Mouse (Mus musculus) 3134 (cell line): ENCODE data around the gene Dhx36.

Experiments
- DNase-seq: peaks from one replicate; pipeline ENCODE4 v3.0.0-alpha.2; 2011; ENCODE audit warnings: low spot score; ENCODE audit not compliant: insufficient read length; ENCODE audit errors: extremely low read depth

The Dhx36 gene

GRCm38 (mm10) chr3:62506488-62507205 is at the start of gene Dhx36:
TSS of gene Dhx36 (minus strand) at chr3:62507004.
- DNase-seq: peak; percentile 92

GRCm38 (mm10) chr3:62527593-62527992 is 20.8 kb upstream of the Dhx36 start:
- DNase-seq: no peak

- no peak for DNase-seq
Observed at GRCm38 (mm10) chr3:62527160-62527559, 20.4 kb upstream of the Dhx36 start.

GRCm38 (mm10) chr3:62507206-62507647 is 423 bp upstream of the Dhx36 start:
- no peak for DNase-seq

- no peak for DNase-seq
Observed at GRCm38 (mm10) chr3:62505166-62505900, 1.5 kb downstream of the Dhx36 start.

GRCm38 (mm10) chr3:62499327-62499726 is 7.5 kb downstream of the Dhx36 start:
- DNase-seq: no peak

- DNase-seq: no peak
Observed at GRCm38 (mm10) chr3:62492568-62492967, 14.2 kb downstream of the Dhx36 start.

- no peak for DNase-seq
Observed at GRCm38 (mm10) chr3:62484340-62484739, 22.5 kb downstream of the Dhx36 start.

GRCm38 (mm10) chr3:62470179-62470578 is 36.6 kb downstream of the Dhx36 start:
- no peak for DNase-seq

- no peak for DNase-seq
Observed at GRCm38 (mm10) chr3:62464276-62464675, 42.5 kb downstream of the Dhx36 start.

- DNase-seq: no peak
Observed at GRCm38 (mm10) chr3:62459483-62459882, 47.3 kb downstream of the Dhx36 start.

- DNase-seq: no peak
Observed at GRCm38 (mm10) chr3:62458284-62459013, 48.4 kb downstream of the Dhx36 start.

GRCm38 (mm10) chr3:62455854-62456253 is 51.0 kb downstream of the Dhx36 start:
- no peak for DNase-seq

- DNase-seq: no peak
Observed at GRCm38 (mm10) chr3:62454096-62454495, 52.7 kb downstream of the Dhx36 start.

- no peak for DNase-seq
Observed at GRCm38 (mm10) chr3:62452961-62453360, 53.8 kb downstream of the Dhx36 start.

GRCm38 (mm10) chr3:62449871-62450496 is 56.8 kb downstream of the Dhx36 start:
- DNase-seq: no peak

- no peak for DNase-seq
Observed at GRCm38 (mm10) chr3:62447151-62447550, 59.7 kb downstream of the Dhx36 start.

GRCm38 (mm10) chr3:62446271-62446670 is 60.5 kb downstream of the Dhx36 start:
- no peak for DNase-seq

GRCm38 (mm10) chr3:62443582-62444194 is 63.1 kb downstream of the Dhx36 start:
- no peak for DNase-seq

- no peak for DNase-seq
Observed at GRCm38 (mm10) chr3:62440431-62440969, 66.3 kb downstream of the Dhx36 start.
